Mouse (Mus musculus): ENCODE measurements at regions not wholly inside any gene's neighbourhood (a gene's known extent, or its start where the extent isn't known, plus 50 kb on each side); places are given as distances from the start of the nearest gene placed in this dataset.

DNA sequence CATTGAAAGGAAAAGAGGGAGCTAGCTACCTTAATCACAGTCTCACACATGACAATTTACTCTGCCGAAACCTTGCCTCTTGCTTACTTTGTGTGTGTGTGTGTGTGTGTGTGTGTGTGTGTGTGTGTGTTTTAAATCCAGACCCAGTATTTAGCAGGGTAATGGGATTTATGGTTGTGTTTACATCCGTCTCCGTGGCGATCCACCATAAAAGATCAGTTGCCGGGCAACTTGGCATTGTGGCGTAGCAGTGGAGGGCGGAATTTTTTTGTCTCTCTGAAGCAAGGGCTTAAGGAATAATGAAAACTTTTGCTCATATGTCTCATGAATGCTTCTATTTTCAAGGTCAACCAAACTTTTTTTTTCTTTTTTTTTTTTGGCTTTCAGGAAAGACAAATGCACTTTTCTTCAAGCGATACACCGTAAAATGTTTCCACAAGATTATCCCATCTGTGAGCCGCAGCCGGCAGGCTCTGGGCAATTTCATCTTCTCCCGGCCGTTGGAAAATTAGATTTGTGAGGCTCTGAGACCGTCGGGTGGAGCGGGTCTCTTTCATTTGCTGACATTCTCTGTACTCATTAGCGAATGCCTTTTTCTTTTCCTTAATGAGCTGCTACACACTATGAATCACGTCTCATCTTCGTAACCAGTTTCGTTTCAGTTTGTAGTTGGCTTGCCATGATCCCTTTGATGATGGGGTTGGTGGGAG, 53.9 kb upstream of the Ptch1 start:
- peak; percentile 83; the same call in 1 of the 2 replicates for ATAC-seq (ENCODE audit: low FRiP score)

DNA sequence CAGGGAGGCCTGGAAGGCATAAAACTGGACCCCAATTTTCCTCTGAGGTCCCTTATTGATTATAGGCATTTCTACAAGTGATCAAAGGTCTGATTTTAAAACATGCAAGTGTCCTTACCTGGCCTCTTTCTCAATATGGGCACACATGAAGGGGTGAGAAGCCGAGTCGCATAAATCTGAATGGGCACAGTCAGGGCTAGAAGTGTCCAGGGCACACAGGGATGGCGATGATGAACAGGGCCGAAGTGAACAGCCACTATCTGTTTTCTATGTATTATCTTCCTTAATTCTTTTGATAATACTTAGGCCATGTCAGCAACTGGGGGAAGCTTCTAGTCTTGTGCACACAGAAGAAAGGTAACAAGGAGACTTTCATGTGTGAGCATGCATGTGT, 54.5 kb upstream of the Ptch1 start:
- H3K9me3 ChIP-seq (replicated peaks) = no peaks in the 10 kb centered on the region
- no peaks in the 10 kb centered on the region for H3K27me3 ChIP-seq (replicated peaks)
- no peaks in the 10 kb centered on the region for H3K36me3 ChIP-seq
- 0 out of 2 replicates have a peak overlapping the region, but pooled peaks have one; percentile 22 for H3K4me3 ChIP-seq (replicated peaks)
- H3K9ac ChIP-seq (replicated peaks) = no peak overlapping the region
- peak overlapping the region; percentile 51 for H3K27ac ChIP-seq (replicated peaks)
- H3K4me2 ChIP-seq = peak overlapping the region; percentile 53
- 73% methylated on average over 4 of the region's 4 CpGs for WGBS
- ATAC-seq (ENCODE audit: low FRiP score) = no peak
- H3K4me1 ChIP-seq = peaks cover 4% of the 10 kb centered on the region; the same call in 1 of the 2 replicates

More for the DNA sequence above, 53.9 kb upstream of the Ptch1 start:
- peaks cover 4% of the 10 kb centered on the region; the same call in 1 of the 2 replicates for H3K4me1 ChIP-seq
- H3K4me3 ChIP-seq (replicated peaks) = peak overlapping the region; percentile 22
- H3K36me3 ChIP-seq = no peaks in the 10 kb centered on the region
- WGBS = 6% methylated on average over 20 of the region's 20 CpGs
- H3K27ac ChIP-seq (replicated peaks) = peak overlapping the region; percentile 51
- no peak overlapping the region for H3K9ac ChIP-seq (replicated peaks)
- no peaks in the 10 kb centered on the region for H3K9me3 ChIP-seq (replicated peaks)
- H3K4me2 ChIP-seq = peak overlapping the region; percentile 53
- no peaks in the 10 kb centered on the region for H3K27me3 ChIP-seq (replicated peaks)

DNA sequence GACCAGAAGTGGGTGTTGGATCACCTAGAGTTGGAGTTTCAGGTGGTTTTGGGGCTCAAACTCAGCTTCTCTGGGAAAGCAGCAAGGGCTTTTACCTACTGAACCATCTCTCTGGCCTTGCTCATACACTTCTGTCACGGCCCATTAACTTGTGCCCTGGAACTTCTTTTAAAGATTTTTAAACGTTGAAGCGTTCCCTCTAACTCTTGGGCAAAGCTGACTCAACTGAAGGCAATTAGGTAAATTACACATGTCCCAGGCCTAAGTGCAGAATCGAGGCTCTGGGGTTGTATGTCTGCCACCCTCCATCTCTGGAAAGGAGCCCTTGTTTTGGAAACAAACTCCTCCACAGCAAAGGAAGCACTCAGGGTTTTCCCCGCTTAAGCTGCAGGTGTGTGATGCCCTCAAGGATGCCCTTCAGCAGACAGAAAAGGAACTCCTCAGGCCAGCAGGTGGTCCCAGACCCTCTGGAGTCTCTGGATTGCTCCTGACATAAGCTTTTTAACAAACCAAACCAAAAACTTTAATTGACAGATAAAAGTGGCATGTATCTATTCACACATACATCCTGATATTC, 58.5 kb upstream of the Ptch1 start:
- Histone ChIP-seq H3K9me3 (replicated peaks) (no peaks in the 10 kb centered on the region), H3K27me3 (replicated peaks) (no peaks in the 10 kb centered on the region), H3K4me2 (no peak overlapping the region), H3K27ac (replicated peaks) (no peak overlapping the region), H3K4me3 (replicated peaks) (no peak overlapping the region), H3K36me3 (no peaks in the 10 kb centered on the region), H3K9ac (replicated peaks) (no peak overlapping the region), H3K4me1 (peaks cover 4% of the 10 kb centered on the region; the same call in 1 of the 2 replicates)
- WGBS = 40% methylated on average over 5 of the region's 5 CpGs
- no peak for ATAC-seq (ENCODE audit: low FRiP score)

DNA sequence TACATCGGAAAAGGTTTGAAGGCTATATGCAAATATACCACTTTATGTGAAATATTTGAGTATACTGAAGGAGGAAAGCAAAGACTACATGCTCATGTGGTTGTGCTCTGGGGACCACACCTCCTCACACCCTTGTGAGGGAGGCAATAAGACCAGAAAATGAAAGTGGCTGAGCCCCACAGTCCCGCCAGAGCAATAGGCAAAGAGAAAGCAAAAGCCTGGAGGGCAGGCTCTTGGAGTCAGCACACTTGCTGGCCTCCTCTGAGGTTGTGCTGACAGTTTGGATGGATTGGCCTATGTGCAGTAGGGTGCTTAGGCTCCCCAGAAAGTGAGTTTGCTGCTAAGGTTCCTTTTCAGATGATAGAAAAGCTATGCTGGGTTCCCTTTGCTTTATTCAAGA, 60.9 kb upstream of the Ptch1 start:
- H3K4me2 ChIP-seq = no peak overlapping the region
- H3K9me3 ChIP-seq (replicated peaks) = no peaks in the 10 kb centered on the region
- ATAC-seq (ENCODE audit: low FRiP score) = no peak
- H3K4me1 ChIP-seq = no peaks in the 10 kb centered on the region
- H3K27me3 ChIP-seq (replicated peaks) = no peaks in the 10 kb centered on the region
- no peak overlapping the region for H3K9ac ChIP-seq (replicated peaks)
- H3K36me3 ChIP-seq = no peaks in the 10 kb centered on the region
- 88% methylated on average over 2 of the region's 2 CpGs for WGBS
- H3K27ac ChIP-seq (replicated peaks) = no peak overlapping the region
- H3K4me3 ChIP-seq (replicated peaks) = no peak overlapping the region

DNA sequence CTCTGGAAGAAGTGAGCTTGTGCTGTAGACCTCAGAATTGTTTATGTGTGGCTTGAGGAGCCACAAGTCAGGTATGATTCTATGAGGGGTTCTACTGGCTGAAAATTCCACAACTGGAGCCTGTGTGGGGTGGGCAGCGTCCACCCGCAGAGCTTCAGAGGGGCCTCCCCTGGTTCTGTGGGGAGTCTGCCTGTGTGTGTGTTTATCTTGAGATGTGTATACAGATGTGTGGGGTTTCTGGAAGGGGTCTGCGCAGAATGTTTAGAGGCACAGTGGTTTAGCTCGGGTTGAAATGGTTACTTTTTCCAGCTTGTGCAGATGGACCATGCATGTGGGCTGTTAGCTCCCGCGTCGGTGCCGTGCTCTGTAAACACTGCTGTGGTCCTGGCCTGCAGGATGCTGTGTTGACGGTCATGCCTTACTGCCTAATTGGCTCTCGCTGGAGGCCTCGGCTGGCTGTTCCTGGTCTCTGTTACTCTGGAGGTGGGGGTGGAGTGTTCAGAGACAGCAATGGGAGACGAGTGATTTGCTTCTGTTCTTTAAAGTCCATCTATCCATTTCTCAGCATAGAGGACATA, 68.3 kb upstream of the Ptch1 start:
- WGBS = 43% methylated on average over 12 of the region's 12 CpGs
- peak; percentile 29; the same call in 1 of the 2 replicates for ATAC-seq (ENCODE audit: low FRiP score)
- H3K27ac ChIP-seq (replicated peaks) = no peak overlapping the region

DNA sequence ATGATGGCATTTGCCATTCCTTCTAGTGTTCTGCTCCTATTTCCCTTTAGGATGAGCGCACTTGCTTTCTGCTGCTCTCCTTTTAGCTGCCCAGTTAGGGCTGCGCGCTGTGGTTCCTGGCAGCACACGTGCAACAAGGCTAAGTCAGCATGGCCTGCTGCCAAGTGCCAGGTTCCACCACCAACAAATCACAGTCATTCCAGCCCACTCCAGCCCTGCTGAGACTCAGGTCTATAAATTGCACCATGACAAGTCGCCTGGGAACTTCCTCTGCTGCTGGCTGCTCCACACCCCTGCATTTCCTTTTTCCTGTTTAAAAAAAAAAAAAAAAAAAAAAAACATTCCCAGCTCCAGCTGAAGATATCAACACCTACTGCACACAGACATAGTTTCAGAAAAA, 69.2 kb upstream of the Ptch1 start:
- Histone ChIP-seq H3K27me3 (replicated peaks) (no peaks in the 10 kb centered on the region), H3K4me3 (replicated peaks) (no peak overlapping the region), H3K4me2 (no peak overlapping the region), H3K27ac (replicated peaks) (peak overlapping the region; percentile 72), H3K36me3 (no peaks in the 10 kb centered on the region), H3K9me3 (replicated peaks) (no peaks in the 10 kb centered on the region), H3K9ac (replicated peaks) (no peak overlapping the region), H3K4me1 (peaks cover 16% of the 10 kb centered on the region)
- WGBS = 25% methylated on average over 5 of the region's 5 CpGs
- peak; percentile 90 for ATAC-seq (ENCODE audit: low FRiP score)

More for the DNA sequence above, 68.3 kb upstream of the Ptch1 start:
- H3K9ac ChIP-seq (replicated peaks) = no peak overlapping the region
- no peaks in the 10 kb centered on the region for H3K27me3 ChIP-seq (replicated peaks)
- H3K4me1 ChIP-seq = peaks cover 16% of the 10 kb centered on the region
- H3K4me3 ChIP-seq (replicated peaks) = no peak overlapping the region
- H3K4me2 ChIP-seq = no peak overlapping the region
- H3K36me3 ChIP-seq = no peaks in the 10 kb centered on the region
- H3K9me3 ChIP-seq (replicated peaks) = no peaks in the 10 kb centered on the region

DNA sequence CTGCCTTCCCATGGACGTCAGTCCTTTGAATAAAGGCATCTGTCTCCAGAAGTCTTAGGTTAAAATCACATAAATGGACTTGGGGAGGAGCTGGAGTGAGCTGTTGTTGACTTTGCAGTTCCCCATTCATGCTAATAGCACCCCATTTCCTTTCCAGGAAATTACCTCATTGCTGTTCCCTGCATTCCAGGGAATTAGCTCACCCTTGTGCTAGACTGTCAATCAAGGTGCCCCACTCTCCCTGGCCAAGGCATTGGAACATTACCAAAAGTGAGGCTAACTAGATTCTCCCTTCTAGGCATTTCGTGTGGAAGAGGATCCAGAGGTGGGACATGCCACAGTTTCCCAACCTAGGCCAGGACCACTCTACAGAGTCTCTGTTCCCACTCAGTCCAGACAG, 70.0 kb upstream of the Ptch1 start:
- no peak overlapping the region; the same call in 1 of the 2 replicates for H3K4me2 ChIP-seq

DNA sequence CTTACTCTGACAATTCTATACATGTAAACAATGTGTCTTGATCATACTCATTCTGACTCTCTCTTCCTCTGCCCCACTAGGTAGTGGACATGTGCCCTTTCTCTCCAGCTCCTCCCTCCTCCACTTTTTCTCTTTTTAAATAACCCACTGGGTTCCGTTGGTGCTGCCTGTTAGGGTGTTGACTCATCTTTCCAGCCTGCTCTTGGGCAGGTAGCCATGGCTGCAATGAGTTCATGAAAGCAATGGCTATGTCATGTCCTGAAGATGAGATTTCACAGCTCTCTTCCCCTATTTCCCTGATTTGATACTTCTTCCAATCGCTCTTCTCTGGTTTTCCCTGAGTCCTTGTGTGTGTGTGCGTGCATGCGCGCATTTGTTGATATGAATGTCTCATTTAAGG, 70.9 kb upstream of the Ptch1 start:
- no peak overlapping the region for H3K27ac ChIP-seq (replicated peaks)
- ATAC-seq (ENCODE audit: low FRiP score) = no peak
- H3K9me3 ChIP-seq (replicated peaks) = no peaks in the 10 kb centered on the region
- H3K36me3 ChIP-seq = no peaks in the 10 kb centered on the region
- no peak overlapping the region for H3K4me3 ChIP-seq (replicated peaks)
- H3K27me3 ChIP-seq (replicated peaks) = no peaks in the 10 kb centered on the region
- WGBS = 93% methylated on average over 5 of the region's 5 CpGs
- H3K9ac ChIP-seq (replicated peaks) = no peak overlapping the region
- H3K4me1 ChIP-seq = peaks cover 16% of the 10 kb centered on the region
- no peak overlapping the region for H3K4me2 ChIP-seq

More for the DNA sequence above, 70.0 kb upstream of the Ptch1 start:
- Histone ChIP-seq H3K9me3 (replicated peaks) (no peaks in the 10 kb centered on the region), H3K4me3 (replicated peaks) (no peak overlapping the region), H3K36me3 (no peaks in the 10 kb centered on the region), H3K4me1 (peaks cover 16% of the 10 kb centered on the region), H3K27me3 (replicated peaks) (no peaks in the 10 kb centered on the region), H3K27ac (replicated peaks) (peak overlapping the region; percentile 72), H3K9ac (replicated peaks) (no peak overlapping the region)
- WGBS = 48% methylated on average over 2 of the region's 2 CpGs
- no peak for ATAC-seq (ENCODE audit: low FRiP score)

DNA sequence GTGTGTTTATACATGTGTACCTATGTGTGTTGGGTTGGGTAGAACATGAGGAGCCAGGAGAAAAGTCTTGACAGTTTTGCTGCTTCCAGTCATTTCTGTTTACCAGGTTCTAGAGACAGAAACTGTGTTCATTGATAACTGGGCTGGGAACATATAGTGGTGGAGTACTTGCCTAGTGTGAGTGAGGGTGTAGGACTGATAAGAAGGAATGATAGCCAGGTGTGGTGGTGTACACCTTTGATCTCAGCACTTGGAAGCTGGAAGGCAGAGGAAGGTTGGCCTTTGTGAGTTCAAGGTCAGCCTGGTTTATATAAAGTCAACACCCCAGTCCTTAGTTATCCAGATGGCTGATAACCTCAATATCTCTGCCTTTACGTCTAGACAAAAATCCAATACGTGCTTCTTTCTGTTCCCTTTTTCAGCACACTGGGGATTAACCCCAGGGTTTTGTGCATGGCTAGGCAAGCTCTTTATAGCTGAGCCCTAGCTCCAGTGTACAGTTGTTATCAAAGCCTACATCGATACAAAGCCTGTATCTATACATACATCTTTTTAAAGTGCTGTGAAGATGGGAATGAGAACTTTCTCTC, 75.8 kb upstream of the Ptch1 start:
- no peak for ATAC-seq (ENCODE audit: low FRiP score)
- H3K4me1 ChIP-seq = no peaks in the 10 kb centered on the region
- H3K36me3 ChIP-seq = no peaks in the 10 kb centered on the region
- H3K27ac ChIP-seq (replicated peaks) = no peak overlapping the region
- 83% methylated on average over 3 of the region's 3 CpGs for WGBS
- no peak overlapping the region for H3K4me3 ChIP-seq (replicated peaks)
- H3K27me3 ChIP-seq (replicated peaks) = no peaks in the 10 kb centered on the region
- no peak overlapping the region for H3K9ac ChIP-seq (replicated peaks)
- H3K9me3 ChIP-seq (replicated peaks) = no peaks in the 10 kb centered on the region
- H3K4me2 ChIP-seq = no peak overlapping the region

DNA sequence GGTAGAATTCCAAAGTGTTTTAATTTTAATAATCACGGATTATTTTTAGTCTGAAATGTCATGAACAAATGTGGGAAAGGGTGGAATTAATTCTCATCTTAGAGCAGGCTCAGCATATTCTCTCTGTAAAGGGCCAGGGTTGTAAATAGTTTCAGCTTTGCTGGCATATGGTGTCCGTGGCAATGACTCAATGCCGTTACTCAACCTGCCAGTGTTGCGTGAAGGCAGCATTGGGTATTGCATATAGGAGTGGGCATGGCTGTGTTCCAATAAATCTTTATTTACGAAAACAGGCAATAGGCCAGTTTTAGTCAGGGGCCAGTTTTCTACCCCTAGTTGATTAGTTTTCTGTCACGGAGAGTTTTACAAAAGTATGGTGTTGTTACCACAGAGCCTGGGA, 81.1 kb upstream of the Ptch1 start:
- no peak overlapping the region for H3K4me3 ChIP-seq (replicated peaks)
- no peaks in the 10 kb centered on the region for H3K27me3 ChIP-seq (replicated peaks)
- H3K9ac ChIP-seq (replicated peaks) = no peak overlapping the region
- no peaks in the 10 kb centered on the region for H3K9me3 ChIP-seq (replicated peaks)
- ATAC-seq (ENCODE audit: low FRiP score) = no peak
- no peaks in the 10 kb centered on the region for H3K4me1 ChIP-seq
- no peaks in the 10 kb centered on the region for H3K36me3 ChIP-seq
- H3K27ac ChIP-seq (replicated peaks) = no peak overlapping the region
- 49% methylated on average over 6 of the region's 6 CpGs for WGBS
- H3K4me2 ChIP-seq = no peak overlapping the region

DNA sequence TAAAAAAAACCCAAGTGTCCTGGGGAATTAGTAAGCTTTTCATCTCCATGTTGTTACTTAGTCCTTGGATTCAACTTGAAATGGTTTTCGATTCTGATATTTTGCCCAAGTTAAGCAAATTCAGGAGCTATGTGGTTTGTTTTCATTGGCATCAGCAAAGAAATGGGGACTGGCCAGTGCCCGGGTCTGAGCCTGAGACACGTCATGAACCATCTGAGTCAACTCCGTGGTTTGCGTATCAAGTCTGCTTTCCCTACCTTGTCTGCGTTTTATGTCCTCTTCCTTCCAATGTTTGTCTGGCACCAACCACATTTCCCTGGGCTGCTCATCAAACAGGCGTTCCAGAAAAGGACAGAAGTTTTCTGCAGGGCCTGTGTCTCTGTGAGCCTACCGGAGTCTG, 83.7 kb upstream of the Ptch1 start:
- Histone ChIP-seq H3K4me1 (no peaks in the 10 kb centered on the region), H3K36me3 (no peaks in the 10 kb centered on the region), H3K4me3 (replicated peaks) (no peak overlapping the region), H3K9ac (replicated peaks) (no peak overlapping the region), H3K27me3 (replicated peaks) (no peaks in the 10 kb centered on the region), H3K4me2 (no peak overlapping the region), H3K27ac (replicated peaks) (no peak overlapping the region), H3K9me3 (replicated peaks) (no peaks in the 10 kb centered on the region)
- WGBS = 92% methylated on average over 8 of the region's 8 CpGs
- ATAC-seq (ENCODE audit: low FRiP score) = no peak

DNA sequence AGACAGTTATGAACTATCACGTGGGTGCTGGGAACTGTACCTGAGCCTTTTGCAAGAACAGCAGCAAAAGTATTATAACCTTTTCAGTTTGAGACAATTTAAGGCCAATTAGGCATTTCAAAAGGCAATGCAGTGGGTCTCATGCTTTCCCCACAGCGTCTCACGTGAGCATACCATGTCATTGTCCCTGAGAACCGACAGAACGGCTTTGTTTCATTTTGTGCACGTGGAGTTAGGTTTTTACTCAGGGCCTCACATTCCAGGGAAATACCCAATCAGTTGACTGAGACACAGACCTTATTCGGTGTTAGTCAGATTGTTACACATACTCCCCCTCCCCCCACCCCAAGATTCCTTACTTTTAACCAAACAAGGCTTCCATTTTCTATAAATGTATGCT, 86.0 kb upstream of the Ptch1 start:
- Histone ChIP-seq H3K27ac (replicated peaks) (no peak overlapping the region), H3K9ac (replicated peaks) (no peak overlapping the region), H3K4me2 (no peak overlapping the region), H3K36me3 (no peaks in the 10 kb centered on the region), H3K9me3 (replicated peaks) (no peaks in the 10 kb centered on the region), H3K4me3 (replicated peaks) (no peak overlapping the region), H3K4me1 (no peaks in the 10 kb centered on the region), H3K27me3 (replicated peaks) (no peaks in the 10 kb centered on the region)
- ATAC-seq (ENCODE audit: low FRiP score) = no peak
- WGBS = 87% methylated on average over 7 of the region's 7 CpGs

Data from neural tube, embryonic 15.5 days (tissue).